Mouse (Mus musculus): ENCODE measurements around the gene Slc24a4.
A peak's percentile ranks its signal among the peaks of the same experiment; 100 is the strongest.

The Slc24a4 gene

DNA sequence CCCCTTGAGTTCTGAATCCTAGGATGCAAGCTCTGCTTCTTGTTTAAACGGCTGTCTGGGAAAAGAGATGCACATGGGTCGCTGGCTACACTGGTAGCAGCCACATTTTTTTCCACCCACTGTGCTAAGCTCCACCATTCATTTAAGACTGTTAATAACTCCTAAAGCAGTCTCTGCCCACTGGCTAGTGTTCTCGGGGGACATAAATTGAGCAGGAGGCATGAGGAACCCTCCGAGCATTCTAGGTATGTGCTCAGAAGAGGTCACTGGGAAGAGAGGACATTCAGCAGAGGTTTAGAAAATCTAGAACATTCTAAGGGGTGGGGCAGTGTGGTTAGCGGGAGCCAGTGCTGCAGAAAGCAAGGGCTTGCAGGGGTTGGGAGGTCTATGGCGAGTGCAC lies 156.8 kb downstream of the Slc24a4 start:
- no peak for DNase-seq (ENCODE audit: low spot score)

DNA sequence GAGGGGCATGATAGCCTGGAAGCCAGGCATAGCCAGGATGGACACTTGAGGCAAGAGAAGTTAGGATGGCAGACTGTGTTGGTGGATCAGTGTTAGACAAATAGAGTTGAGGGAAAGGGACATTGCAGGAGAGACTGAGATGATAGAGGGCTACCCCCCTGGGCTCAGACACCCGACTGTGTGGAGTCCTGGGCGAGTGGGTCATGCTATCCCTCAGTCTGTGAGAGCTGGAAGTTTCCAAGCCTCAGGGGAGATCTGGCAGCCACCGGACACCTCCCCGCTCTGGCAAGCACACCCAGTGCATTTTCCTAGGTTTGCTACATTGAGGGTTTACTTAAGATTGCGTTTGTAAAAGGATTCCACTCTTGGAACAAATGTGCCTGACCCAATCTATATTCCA lies 157.2 kb downstream of the Slc24a4 start:
- no peak for DNase-seq (ENCODE audit: low spot score)

- peak; percentile 73 for DNase-seq (ENCODE audit: low spot score)
Observed at GRCm38 (mm10) chr12:102286681-102287414, 158.3 kb downstream of the Slc24a4 start.

- DNase-seq (ENCODE audit: low spot score): no peak
Observed at GRCm38 (mm10) chr12:102287904-102288602, 159.5 kb downstream of the Slc24a4 start.

- DNase-seq (ENCODE audit: low spot score): no peak
Observed at GRCm38 (mm10) chr12:102288846-102289245, 160.3 kb downstream of the Slc24a4 start.

DNA sequence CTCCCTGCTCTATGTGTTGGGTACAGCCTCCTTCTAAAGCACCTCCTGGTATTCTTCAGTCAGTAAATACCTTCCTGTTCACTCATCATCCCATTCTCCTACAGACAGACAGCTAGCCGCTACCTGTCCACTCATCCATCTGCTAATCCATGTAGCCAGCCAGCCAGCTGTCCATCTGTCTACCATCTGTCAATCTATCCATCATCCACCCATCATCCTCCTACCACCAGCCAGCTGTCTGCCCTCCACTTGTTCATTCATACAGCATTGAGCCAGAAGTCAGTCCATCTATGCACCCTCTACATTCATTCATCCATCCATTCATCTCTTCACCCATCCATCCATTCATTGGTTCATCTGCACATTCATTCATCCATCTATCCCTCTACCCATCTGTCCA lies 161.0 kb downstream of the Slc24a4 start:
- no peak for DNase-seq (ENCODE audit: low spot score)

DNA sequence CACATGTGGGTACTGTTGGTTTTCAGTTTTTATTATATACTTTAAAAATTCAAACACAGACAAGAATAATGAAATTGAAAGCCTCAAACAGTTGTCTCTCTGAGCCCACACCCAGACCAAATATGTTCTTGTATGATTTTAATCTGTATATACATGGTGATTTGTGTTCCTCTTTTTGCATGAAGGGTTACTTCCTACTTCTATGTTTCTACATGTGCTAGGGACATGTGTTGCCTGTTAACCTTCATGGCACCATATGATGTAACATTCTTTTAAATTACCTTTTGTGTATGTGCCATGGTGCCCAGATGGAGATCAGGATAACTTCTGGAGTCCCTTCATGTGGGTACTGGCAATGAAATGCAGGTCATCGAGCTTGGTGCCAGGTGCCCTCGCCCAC lies 162.1 kb downstream of the Slc24a4 start:
- DNase-seq (ENCODE audit: low spot score): no peak

GRCm38 (mm10) chr12:102291686-102292085 lies 163.2 kb downstream of the Slc24a4 start:
- DNase-seq (ENCODE audit: low spot score): no peak

DNA sequence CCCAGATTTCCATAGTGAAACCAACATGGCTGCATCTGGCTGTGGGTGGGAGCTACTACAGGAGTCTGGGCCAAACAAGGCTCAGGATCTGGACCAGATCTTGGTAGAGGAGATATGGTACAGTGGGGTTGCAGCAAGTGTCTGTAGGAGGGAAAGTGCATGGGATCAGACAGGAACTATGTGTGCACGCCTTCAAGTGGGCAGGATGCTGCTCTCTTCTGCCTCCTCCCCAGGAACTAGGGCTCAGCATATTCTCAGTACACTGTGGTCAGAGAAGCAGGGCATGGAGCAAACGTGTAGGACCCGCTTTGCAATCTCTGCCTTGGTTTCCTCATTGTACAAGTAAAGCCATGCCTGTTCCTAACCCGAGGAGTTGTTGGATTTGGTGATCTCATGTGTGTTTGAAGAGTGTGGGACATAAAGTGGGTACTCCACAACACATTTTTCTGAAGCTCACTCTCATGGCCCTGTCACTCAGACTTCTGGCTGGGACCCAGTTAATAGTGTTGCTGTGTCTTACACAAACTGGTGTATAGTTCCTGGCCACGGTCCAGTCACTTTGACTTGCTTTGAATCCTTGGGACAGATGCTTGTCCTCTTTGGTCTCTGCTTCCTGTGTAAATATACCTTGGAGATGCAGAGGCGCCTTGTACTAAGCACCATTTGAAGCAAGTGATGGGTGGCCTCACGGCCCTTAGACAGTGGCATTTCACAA lies 164.1 kb downstream of the Slc24a4 start:
- DNase-seq (ENCODE audit: low spot score): no peak

DNA sequence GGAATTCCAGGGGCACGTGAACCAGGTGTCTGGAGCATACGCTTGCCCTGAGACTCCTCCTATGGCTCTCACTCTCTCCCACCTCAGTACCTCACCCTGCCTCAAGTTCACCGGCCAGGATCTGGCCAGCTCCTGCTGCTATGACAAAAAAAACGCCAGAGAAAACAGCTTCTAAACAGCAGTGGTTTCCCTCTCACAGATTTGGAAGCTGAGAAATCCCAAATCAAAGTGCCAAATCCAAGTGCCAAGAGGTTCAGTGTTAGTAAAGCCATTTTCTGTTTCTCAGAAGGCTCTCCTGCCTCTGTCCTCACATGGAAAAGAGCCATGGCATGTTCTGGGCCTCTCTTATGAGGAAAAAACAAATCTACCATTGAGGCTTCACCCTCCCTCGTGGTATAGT lies 166.1 kb downstream of the Slc24a4 start:
- no peak for DNase-seq (ENCODE audit: low spot score)

DNA sequence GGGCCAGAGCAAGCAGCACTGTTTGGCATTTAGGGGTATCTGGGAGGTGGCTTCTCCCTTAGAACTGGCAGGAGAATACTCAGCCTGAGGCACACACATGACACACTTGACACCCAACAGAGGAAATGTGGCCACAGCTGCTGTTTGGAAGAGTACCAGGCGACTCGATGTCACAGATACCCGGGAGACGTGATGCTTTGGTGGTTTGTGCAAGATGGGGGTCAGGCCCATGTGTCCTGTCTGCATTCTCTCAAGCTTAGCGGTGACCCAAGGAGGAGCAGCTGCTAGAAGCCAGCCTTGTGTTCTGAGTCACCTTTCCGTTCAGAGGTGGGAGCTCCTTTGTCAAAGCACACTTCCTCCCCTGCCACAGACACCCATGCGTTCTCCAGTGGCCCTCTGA lies 166.7 kb downstream of the Slc24a4 start:
- DNase-seq (ENCODE audit: low spot score): no peak

DNA sequence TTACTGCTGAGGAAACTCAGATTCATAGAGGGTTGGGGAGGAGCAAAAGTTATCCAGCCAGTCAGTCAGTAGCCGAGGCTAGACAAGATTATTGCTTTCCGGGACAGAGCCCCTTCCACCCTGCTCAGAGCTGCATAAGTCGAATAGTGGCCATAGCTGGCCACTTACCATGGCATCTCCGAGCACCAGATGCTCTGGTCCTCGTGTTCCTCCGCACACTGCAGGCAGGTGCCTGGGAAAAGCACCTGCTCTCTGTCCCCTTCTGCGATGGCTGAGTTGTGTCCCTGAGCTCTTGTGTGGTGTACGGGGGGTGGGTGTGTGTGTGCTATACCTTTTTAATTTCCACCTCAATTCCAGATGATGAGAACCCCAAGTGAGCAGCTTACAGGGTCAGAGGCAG lies 167.1 kb downstream of the Slc24a4 start:
- DNase-seq (ENCODE audit: low spot score): no peak

DNA sequence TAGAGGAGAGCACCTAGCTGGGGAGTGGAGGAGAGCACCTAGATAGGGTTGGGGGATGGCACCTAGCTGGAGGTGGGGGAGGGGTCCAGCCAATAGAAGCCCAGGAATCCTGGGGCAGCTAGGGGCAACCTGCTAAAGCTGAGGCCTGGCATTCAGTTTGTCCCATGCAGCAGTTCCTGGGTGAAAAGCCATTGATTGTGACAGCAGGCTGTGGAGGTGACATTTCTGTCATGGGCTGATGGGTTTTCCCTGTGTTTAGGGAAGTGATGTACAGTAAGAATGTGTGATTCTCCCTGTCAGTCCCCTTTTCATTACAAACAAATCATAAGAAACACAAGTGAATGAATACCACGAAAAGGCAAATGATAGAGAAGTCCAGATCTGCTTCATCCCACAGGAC lies 167.8 kb downstream of the Slc24a4 start:
- DNase-seq (ENCODE audit: low spot score): no peak

- no peak for DNase-seq (ENCODE audit: low spot score)
Observed at GRCm38 (mm10) chr12:102296967-102297366, 168.4 kb downstream of the Slc24a4 start.

- no peak for DNase-seq (ENCODE audit: low spot score)
Observed at GRCm38 (mm10) chr12:102299209-102299608, 170.7 kb downstream of the Slc24a4 start.

GRCm38 (mm10) chr12:102301585-102301984 lies 173.1 kb downstream of the Slc24a4 start:
- DNase-seq (ENCODE audit: low spot score): no peak

DNA sequence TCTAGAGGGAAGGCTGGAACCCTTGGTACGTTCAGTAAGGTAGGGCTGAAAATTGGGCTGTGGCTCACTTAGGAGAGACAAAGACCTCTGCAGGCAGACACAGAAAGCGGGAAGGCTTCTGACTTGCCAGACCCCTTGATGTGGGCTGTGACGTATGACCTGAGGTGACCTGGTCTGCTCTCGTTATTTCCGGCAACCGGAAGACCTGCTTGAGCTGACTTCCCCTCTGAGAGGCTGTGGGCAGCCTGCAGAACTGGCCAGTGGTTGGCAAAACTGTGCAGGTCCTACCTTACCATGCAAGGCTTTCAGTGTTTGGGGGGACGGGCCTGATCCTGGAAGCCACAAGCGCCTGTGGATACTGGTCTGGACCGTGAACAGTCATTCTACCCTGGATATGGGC lies 173.8 kb downstream of the Slc24a4 start:
- no peak for DNase-seq (ENCODE audit: low spot score)

DNA sequence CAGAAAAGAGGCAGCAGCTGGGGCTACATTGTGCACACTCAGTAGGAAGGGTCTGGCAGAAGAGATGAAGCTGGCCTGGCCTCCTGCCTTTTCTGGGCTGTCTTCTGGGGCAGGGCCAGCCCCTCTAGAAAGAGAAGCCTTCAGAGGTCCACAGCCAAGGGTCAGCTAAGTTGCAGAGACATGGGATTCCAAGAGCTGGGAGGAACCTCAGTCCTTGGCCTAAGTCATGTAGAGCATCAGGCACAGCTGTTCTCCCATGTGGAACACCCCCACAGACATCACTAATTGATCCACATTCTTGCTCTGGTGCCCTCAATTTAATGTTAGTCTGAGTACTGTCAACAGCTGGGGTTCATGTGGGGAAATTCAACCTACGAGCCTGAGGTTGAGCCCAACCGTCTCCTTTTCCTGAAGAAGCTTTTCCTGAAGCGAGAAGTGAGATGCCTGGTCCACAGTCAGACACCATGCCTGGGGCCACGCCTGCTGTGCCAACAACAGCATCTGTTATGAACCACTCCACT lies 174.4 kb downstream of the Slc24a4 start:
- DNase-seq (ENCODE audit: low spot score): peak; percentile 66

DNA sequence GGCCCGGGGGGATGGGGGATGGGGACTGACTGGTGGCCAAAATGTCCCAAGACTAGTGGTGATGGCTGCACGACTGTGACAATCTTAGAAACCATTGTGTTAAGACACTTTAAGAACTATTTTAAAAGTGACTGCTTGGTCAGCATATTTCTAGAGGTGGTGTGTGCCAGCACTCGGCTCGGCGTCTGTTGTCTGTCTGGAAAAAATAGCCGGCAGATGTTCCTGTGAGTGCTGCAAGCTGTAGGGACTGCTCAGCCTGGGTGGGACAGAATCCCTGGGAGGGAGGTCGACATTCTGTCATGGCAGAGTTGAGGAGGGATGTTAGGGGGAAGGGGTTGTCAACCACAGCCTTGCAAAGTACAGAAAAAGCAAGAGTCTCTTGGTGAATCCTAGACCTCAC lies 175.3 kb downstream of the Slc24a4 start:
- DNase-seq (ENCODE audit: low spot score): no peak

- no peak for DNase-seq (ENCODE audit: low spot score)
Observed at GRCm38 (mm10) chr12:102305069-102305836, 176.7 kb downstream of the Slc24a4 start.

GRCm38 (mm10) chr12:102308001-102308456 lies 179.5 kb downstream of the Slc24a4 start:
- peak; percentile 52 for DNase-seq (ENCODE audit: low spot score)

- DNase-seq (ENCODE audit: low spot score): peak; percentile 37
Observed at GRCm38 (mm10) chr12:102308457-102309011, 180.0 kb downstream of the Slc24a4 start.
